ENCODE assay signal across 9 mouse cellular contexts in genomic region chrX:60892801-60893681, GRCm38 (mm10). TPM values are rescaled to one million over a fixed set of nuclear protein-coding genes. Genes with fewer than 3 reads are reported as not detected.
DNase-seq lines count a peak whose midpoint lies in the region; ATAC-seq and TF ChIP-seq lines count a peak whose summit lies in the region.
"Had no signal": no experiment of that assay in that cellular context is flagged by ENCODE, and none has a peak within 500 bp of the region (broad histone marks: within the 10 kb centered on the region; RNA-seq: fewer than 3 reads in every experiment).

TSS of gene Sox3 (minus strand) at chrX:60893430.

- peaks cover 78% of the 10 kb centered on the region for H3K27me3 ChIP-seq in heart, embryonic 12.5 days (replicated peaks)
- H3K27me3 ChIP-seq in E14TG2a.4 (ENCODE audit: insufficient read depth, low read length), result peaks cover 55% of the 10 kb centered on the region
- peaks cover 91% of the 10 kb centered on the region for H3K27me3 ChIP-seq in embryonic facial prominence, embryonic 14.5 days (replicated peaks; ENCODE audit: control insufficient read depth, insufficient read depth, low read length)
- peaks cover 97% of the 10 kb centered on the region for H3K27me3 ChIP-seq in liver, embryonic 11.5 days (replicated peaks; ENCODE audit: control insufficient read depth, insufficient read depth, low read length)
- H3K27me3 ChIP-seq in stomach, embryonic 16.5 days (ENCODE audit: control insufficient read depth, insufficient read depth, low read length), result peaks cover 67% of the 10 kb centered on the region
- H3K27me3 ChIP-seq: CH12.LX had no signal

- peak within 1 kb of the TSS; percentile 59 for H3K4me3 ChIP-seq in heart, embryonic 12.5 days
- peak within 1 kb of the TSS; percentile 73 for H3K4me3 ChIP-seq in E14TG2a.4 (replicated peaks; ENCODE audit: low read length)
- peak within 1 kb of the TSS; percentile 43 for H3K4me3 ChIP-seq in embryonic facial prominence, embryonic 14.5 days (ENCODE audit: low read depth, low read length)
- H3K4me3 ChIP-seq in liver, embryonic 11.5 days (ENCODE audit: low read depth, low read length), result peak within 1 kb of the TSS; percentile 43
- H3K4me3 ChIP-seq in stomach, embryonic 16.5 days (replicated peaks; ENCODE audit: low read length), result peak within 1 kb of the TSS; percentile 48

- H3K36me3 ChIP-seq in heart, embryonic 12.5 days, result no peaks in the 10 kb centered on the region
- no peaks in the 10 kb centered on the region for H3K36me3 ChIP-seq in E14TG2a.4 (ENCODE audit: insufficient read depth, low read length)
- H3K36me3 ChIP-seq in embryonic facial prominence, embryonic 14.5 days (ENCODE audit: control insufficient read depth, insufficient read depth, low read length), result no peaks in the 10 kb centered on the region
- H3K36me3 ChIP-seq in liver, embryonic 11.5 days (ENCODE audit: control insufficient read depth, insufficient read depth, low read length), result no peaks in the 10 kb centered on the region
- no peaks in the 10 kb centered on the region for H3K36me3 ChIP-seq in stomach, embryonic 16.5 days (ENCODE audit: control insufficient read depth, insufficient read depth, low read length)

- 19% methylated on average over 71 of the region's 92 CpGs for WGBS in heart, embryonic 12.5 days
- 26% methylated on average over 27 of the region's 92 CpGs for WGBS in embryonic facial prominence, embryonic 14.5 days
- WGBS in liver, embryonic 11.5 days, result 18% methylated on average over 81 of the region's 92 CpGs
- WGBS in stomach, embryonic 16.5 days, result 15% methylated on average over 81 of the region's 92 CpGs

- no peak for TF ChIP-seq CTCF in E14TG2a.4 (conservative IDR thresholded peaks at IDR 0.05; ENCODE audit: low read length)

- peaks cover 11% of the 10 kb centered on the region for H3K9me3 ChIP-seq in heart, embryonic 12.5 days (replicated peaks)
- peaks cover 9% of the 10 kb centered on the region; the same call in 1 of the 2 replicates for H3K9me3 ChIP-seq in E14TG2a.4 (ENCODE audit: low read length)
- no peaks in the 10 kb centered on the region for H3K9me3 ChIP-seq in embryonic facial prominence, embryonic 14.5 days (ENCODE audit: control insufficient read depth, low read length)
- H3K9me3 ChIP-seq in liver, embryonic 11.5 days (ENCODE audit: control insufficient read depth, low read length), result no peaks in the 10 kb centered on the region
- H3K9me3 ChIP-seq in stomach, embryonic 16.5 days (replicated peaks; ENCODE audit: control insufficient read depth, low read length), result no peaks in the 10 kb centered on the region

- 0 out of 2 replicates have a peak, but pooled peaks have one; percentile 46 for ATAC-seq in heart, embryonic 12.5 days (ENCODE audit: insufficient number of reproducible peaks, low FRiP score)
- ATAC-seq in embryonic facial prominence, embryonic 14.5 days (ENCODE audit: low read depth), result peak; percentile 20; the same call in 1 of the 2 replicates
- no peak for ATAC-seq in liver, embryonic 11.5 days (replicated peaks; ENCODE audit: low FRiP score)
- ATAC-seq in stomach, embryonic 16.5 days (ENCODE audit: insufficient read depth, low FRiP score), result no peak

- peak within 1 kb of the TSS; percentile 65 for H3K9ac ChIP-seq in heart, embryonic 12.5 days
- peak within 1 kb of the TSS; percentile 37 for H3K9ac ChIP-seq in embryonic facial prominence, embryonic 14.5 days (ENCODE audit: low read depth, low read length)
- H3K9ac ChIP-seq in liver, embryonic 11.5 days (ENCODE audit: low read depth, low read length), result no peak within 1 kb of the TSS
- no peak within 1 kb of the TSS for H3K9ac ChIP-seq in stomach, embryonic 16.5 days (ENCODE audit: low read length)

- no peak for DNase-seq in heart, postnatal 14 days
- no peak for DNase-seq in embryonic facial prominence, embryonic 14.5 days (ENCODE audit: low spot score)
- DNase-seq in liver, embryonic 11.5 days (ENCODE audit: low spot score), result no peak
- no peak for DNase-seq in gastrocnemius, postnatal 36 days
- DNase-seq in left cerebral cortex, adult 8-10 months (ENCODE audit: low spot score in 2 of 2), result no peak

- 0 out of 2 replicates have a peak, but pooled peaks cover 10% of the 10 kb centered on the region for H3K4me1 ChIP-seq in heart, embryonic 12.5 days (replicated peaks)
- H3K4me1 ChIP-seq in E14TG2a.4 (replicated peaks; ENCODE audit: low read depth, low read length), result peaks cover 35% of the 10 kb centered on the region
- no peaks in the 10 kb centered on the region for H3K4me1 ChIP-seq in embryonic facial prominence, embryonic 14.5 days (ENCODE audit: control insufficient read depth, insufficient read depth, low read length)
- no peaks in the 10 kb centered on the region for H3K4me1 ChIP-seq in liver, embryonic 11.5 days (replicated peaks; ENCODE audit: control insufficient read depth, insufficient read depth, low read length)
- no peaks in the 10 kb centered on the region for H3K4me1 ChIP-seq in stomach, embryonic 16.5 days (ENCODE audit: control insufficient read depth, insufficient read depth, low read length)

- H3K4me2 ChIP-seq in heart, embryonic 12.5 days, result peak within 1 kb of the TSS; percentile 75
- peak within 1 kb of the TSS; percentile 62 for H3K4me2 ChIP-seq in embryonic facial prominence, embryonic 14.5 days (ENCODE audit: low read depth, low read length)
- peak within 1 kb of the TSS; percentile 60 for H3K4me2 ChIP-seq in liver, embryonic 11.5 days
- H3K4me2 ChIP-seq in stomach, embryonic 16.5 days (ENCODE audit: low read depth, low read length), result peak within 1 kb of the TSS; percentile 65

- intact Hi-C loops in heart, postnatal 14 days (cut with DNase I), result no loop called here
- intact Hi-C loops in gastrocnemius, postnatal 36 days (cut with DNase I), result no loop called here

- H3K27ac ChIP-seq in heart, embryonic 12.5 days (ENCODE audit: poor library complexity, severe bottlenecking), result no peak within 1 kb of the TSS
- no peak within 1 kb of the TSS for H3K27ac ChIP-seq in embryonic facial prominence, embryonic 14.5 days (replicated peaks; ENCODE audit: low read depth, low read length)
- no peak within 1 kb of the TSS for H3K27ac ChIP-seq in liver, embryonic 11.5 days (ENCODE audit: low read depth, low read length)
- no peak within 1 kb of the TSS for H3K27ac ChIP-seq in stomach, embryonic 16.5 days (ENCODE audit: low read length)

RNA-seq across cellular contexts. Expression of gene Sox3, which starts in this region (rescaled TPM):
- 1.2 and 1.5 TPM in 2 replicates for polyA plus RNA-seq in heart, embryonic 12.5 days (2016; fragmentation: Nextera tagmentation; extraction: Ambion mirVana)
- total RNA-seq in heart, postnatal 14 days (2021), result not detected
- 0.11 and 0.13 TPM in 2 replicates for polyA plus RNA-seq in embryonic facial prominence, embryonic 14.5 days (2014; fragmentation: Nextera tagmentation; extraction: Ambion mirVana)
- polyA plus RNA-seq in liver, embryonic 11.5 days (2014; fragmentation: Nextera tagmentation; extraction: Ambion mirVana), result not detected in 2 replicates
- polyA plus RNA-seq in stomach, embryonic 16.5 days (2015; fragmentation: Nextera tagmentation; extraction: Ambion mirVana), result not detected in 2 replicates
- not detected for total RNA-seq in gastrocnemius, postnatal 36 days (2021)
- 1 to 10 TPM in 3 of 4 experiments, under 1 TPM in 1; 0.78 to 1.6 (median 1.2) TPM for total RNA-seq in left cerebral cortex, adult 8-10 months (2022)
- total RNA-seq: CH12.LX had no signal

Comparison
In these comparisons a context has a peak if more than half of its experiments do, and no peak if none do; other contexts are left out.
1. Peak in ATAC-seq, H3K4me3 ChIP-seq, H3K9ac ChIP-seq and H3K4me2 ChIP-seq in embryonic facial prominence, embryonic 14.5 days; RNA of the gene not detected or under 1 TPM.